Comparison of ENCODE assay signal across 28 mouse cellular contexts in genomic region chrX:113003621-113004020, GRCm38 (mm10).
A peak's percentile ranks its signal among the peaks of the same experiment; 100 is the strongest.
DNase-seq lines count a peak whose midpoint lies in the region; ATAC-seq and TF ChIP-seq lines count a peak whose summit lies in the region.
"Had no signal": no experiment of that assay in that cellular context is flagged by ENCODE, and none has a peak within 500 bp of the region (broad histone marks: within the 10 kb centered on the region; RNA-seq: fewer than 3 reads in every experiment).

No protein-coding gene starts in this region.

- dilution Hi-C loops in CH12.LX (cut with MboI; ENCODE audit: extremely low pct_ligation_motif_present, extremely low pct_unique_long_range_greater_than_20kb, low sequenced_read_pairs) = no loop called here

- WGBS in embryonic facial prominence, embryonic 14.5 days = 83% methylated on average over 3 of the region's 3 CpGs
- 78% methylated on average over 3 of the region's 3 CpGs for WGBS in embryonic facial prominence, embryonic 10.5 days
- WGBS in liver, postnatal 0 days (ENCODE audit: insufficient replicate concordance) = 56% methylated on average over 3 of the region's 3 CpGs
- 55% methylated on average over 3 of the region's 3 CpGs for WGBS in heart, adult 2 months

- no peak overlapping the region for H3K4me2 ChIP-seq in embryonic facial prominence, embryonic 14.5 days (ENCODE audit: low read depth, low read length)
- no peak overlapping the region for H3K4me2 ChIP-seq in liver, postnatal 0 days (ENCODE audit: low read depth, low read length)
- no peak overlapping the region for H3K4me2 ChIP-seq in CH12.LX (ENCODE audit: insufficient read depth, low read depth, poor library complexity, severe bottlenecking)
- H3K4me2 ChIP-seq: embryonic facial prominence, embryonic 13.5 days; forebrain, embryonic 13.5 days; heart, embryonic 13.5 days; hindbrain, embryonic 12.5 days; hindbrain, embryonic 15.5 days had no signal

- no peak overlapping the region for H3K9ac ChIP-seq in embryonic facial prominence, embryonic 14.5 days (ENCODE audit: low read depth, low read length)
- no peak overlapping the region for H3K9ac ChIP-seq in liver, postnatal 0 days (replicated peaks)
- no peak overlapping the region for H3K9ac ChIP-seq in CH12.LX (ENCODE audit: insufficient read depth, low read depth)
- H3K9ac ChIP-seq in heart, adult 2 months (ENCODE audit: low read depth, low read length) = no peak overlapping the region
- H3K9ac ChIP-seq: embryonic facial prominence, embryonic 13.5 days; forebrain, embryonic 13.5 days; heart, embryonic 13.5 days; hindbrain, embryonic 12.5 days; hindbrain, embryonic 15.5 days had no signal

- no peaks in the 10 kb centered on the region for H3K79me2 ChIP-seq in CH12.LX (replicated peaks; ENCODE audit: control insufficient read depth, extremely low read depth, insufficient read depth, poor library complexity, severe bottlenecking)
- H3K79me2 ChIP-seq in heart, adult 2 months (replicated peaks; ENCODE audit: control insufficient read depth, insufficient read depth, low read length) = no peaks in the 10 kb centered on the region

- ATAC-seq in embryonic facial prominence, embryonic 14.5 days (ENCODE audit: low read depth) = no peak
- no peak for ATAC-seq in liver, postnatal 0 days
- ATAC-seq in hematopoietic stem cell, adult 5-6 weeks (replicated peaks in 1 of 2; ENCODE audit: insufficient read depth in 1 of 2, low FRiP score in 2 of 2, low TSS enrichment in 1 of 2, low read depth in 1 of 2, poor library complexity in 2 of 2, severe bottlenecking in 2 of 2) = peak; percentile 49 to 58; a peak in 3 of 4 replicates
- ATAC-seq: CD4-positive, CD25-positive, alpha-beta regulatory T cell, adult 4 months; forebrain, embryonic 13.5 days; forebrain, embryonic 16.5 days; intestine, embryonic 16.5 days; Patski had no signal

- TF ChIP-seq CTCF in liver, postnatal 0 days (IDR thresholded peaks at IDR 0.05; ENCODE audit: low read depth) = peak; percentile 27
- peak in 1 of 2 experiments; percentile 30; a peak in 2 of 4 replicates for TF ChIP-seq CTCF in CH12.LX (conservative IDR thresholded peaks at IDR 0.05 in 1 of 2, IDR thresholded peaks at IDR 0.05 in 1 of 2; ENCODE audit: low read depth in 2 of 2, low read length in 2 of 2)
- no peak for TF ChIP-seq CTCF in heart, adult 2 months (IDR thresholded peaks at IDR 0.05)

- H3K27me3 ChIP-seq in embryonic facial prominence, embryonic 14.5 days (replicated peaks; ENCODE audit: control insufficient read depth, insufficient read depth, low read length) = no peaks in the 10 kb centered on the region
- no peaks in the 10 kb centered on the region for H3K27me3 ChIP-seq in embryonic facial prominence, embryonic 10.5 days (replicated peaks; ENCODE audit: low read depth, poor library complexity, severe bottlenecking)
- H3K27me3 ChIP-seq in liver, postnatal 0 days (ENCODE audit: insufficient read depth, low read length) = no peaks in the 10 kb centered on the region
- no peaks in the 10 kb centered on the region for H3K27me3 ChIP-seq in CH12.LX (replicated peaks)
- no peaks in the 10 kb centered on the region for H3K27me3 ChIP-seq in heart, adult 2 months (ENCODE audit: control insufficient read depth, insufficient read depth, low read length)
- H3K27me3 ChIP-seq: embryonic facial prominence, embryonic 13.5 days; forebrain, embryonic 13.5 days; heart, embryonic 13.5 days; hindbrain, embryonic 12.5 days; hindbrain, embryonic 15.5 days had no signal

- DNase-seq in embryonic facial prominence, embryonic 14.5 days (ENCODE audit: low spot score) = peak; percentile 2
- no peak for DNase-seq in embryonic facial prominence, embryonic 10.5 days (ENCODE audit: low spot score)
- DNase-seq in liver, postnatal 0 days = no peak
- DNase-seq in liver = no peak
- no peak for DNase-seq in CH12.LX (ENCODE audit: extremely low read depth)
- no peak for DNase-seq in heart, adult 2 months
- no peak for DNase-seq in ovary, adult 18-20 months (ENCODE audit: low spot score)
- DNase-seq: adrenal gland, postnatal 10 days; adrenal gland, postnatal 36 days; cerebellum, adult 18-20 months; cerebellum, adult 9-10 months; cerebellum, postnatal 14 days; gastrocnemius, adult 2 months; gastrocnemius, postnatal 14 days; heart, adult 11 months; heart, postnatal 14 days; heart, postnatal 4 days had no signal

- no peaks in the 10 kb centered on the region for H3K9me3 ChIP-seq in embryonic facial prominence, embryonic 14.5 days (ENCODE audit: control insufficient read depth, low read length)
- no peaks in the 10 kb centered on the region for H3K9me3 ChIP-seq in embryonic facial prominence, embryonic 10.5 days
- no peaks in the 10 kb centered on the region for H3K9me3 ChIP-seq in liver, postnatal 0 days (ENCODE audit: low read length)
- H3K9me3 ChIP-seq in CH12.LX (replicated peaks; ENCODE audit: low read length) = no peaks in the 10 kb centered on the region
- H3K9me3 ChIP-seq: embryonic facial prominence, embryonic 13.5 days; forebrain, embryonic 10.5 days; forebrain, embryonic 13.5 days; heart, embryonic 13.5 days; hindbrain, embryonic 12.5 days; hindbrain, embryonic 15.5 days had no signal

- peak; percentile 32 for TF ChIP-seq RAD21 in CH12.LX (IDR thresholded peaks at IDR 0.05; ENCODE audit: low read depth, low read length)

- TF ChIP-seq POLR2A in CH12.LX (IDR thresholded peaks at IDR 0.05; ENCODE audit: low read depth, low read length) = no peak
- no peak for TF ChIP-seq POLR2A in heart, adult 2 months (IDR thresholded peaks at IDR 0.05; ENCODE audit: insufficient read depth, low read depth, low read length)

- intact Hi-C loops in heart, adult 2 months (cut with DNase I) = no loop called here

- H3K4me3 ChIP-seq in embryonic facial prominence, embryonic 14.5 days (ENCODE audit: low read depth, low read length) = no peak overlapping the region
- no peak overlapping the region for H3K4me3 ChIP-seq in embryonic facial prominence, embryonic 10.5 days
- H3K4me3 ChIP-seq in liver, postnatal 0 days (ENCODE audit: low read depth, low read length) = no peak overlapping the region
- no peak overlapping the region for H3K4me3 ChIP-seq in CH12.LX (replicated peaks in 1 of 3; ENCODE audit: low read depth in 2 of 3, low read length in 2 of 3, poor library complexity in 1 of 3)
- no peak overlapping the region for H3K4me3 ChIP-seq in heart, adult 2 months
- H3K4me3 ChIP-seq: embryonic facial prominence, embryonic 13.5 days; forebrain, embryonic 10.5 days; forebrain, embryonic 13.5 days; gastrocnemius, adult 2 months; heart, embryonic 13.5 days; hindbrain, embryonic 12.5 days; hindbrain, embryonic 15.5 days had no signal

- no peaks in the 10 kb centered on the region for H3K4me1 ChIP-seq in embryonic facial prominence, embryonic 14.5 days (ENCODE audit: control insufficient read depth, insufficient read depth, low read length)
- H3K4me1 ChIP-seq in embryonic facial prominence, embryonic 10.5 days = no peaks in the 10 kb centered on the region
- H3K4me1 ChIP-seq in liver, postnatal 0 days (ENCODE audit: insufficient read depth) = no peaks in the 10 kb centered on the region
- H3K4me1 ChIP-seq in CH12.LX (ENCODE audit: control insufficient read depth in 1 of 2, insufficient read depth in 2 of 2) = no peaks in the 10 kb centered on the region
- no peaks in the 10 kb centered on the region for H3K4me1 ChIP-seq in heart, adult 2 months (ENCODE audit: control insufficient read depth, insufficient read depth, low read length)
- H3K4me1 ChIP-seq: embryonic facial prominence, embryonic 13.5 days; forebrain, embryonic 10.5 days; forebrain, embryonic 13.5 days; heart, embryonic 13.5 days; hindbrain, embryonic 12.5 days; hindbrain, embryonic 15.5 days had no signal

- in situ Hi-C loops in CH12.LX (cut with MboI; ENCODE audit: low pct_ligation_motif_present, low pct_unique_long_range_greater_than_20kb, low sequenced_read_pairs) = no loop called here

- no peaks in the 10 kb centered on the region for H3K36me3 ChIP-seq in embryonic facial prominence, embryonic 14.5 days (ENCODE audit: control insufficient read depth, insufficient read depth, low read length)
- no peaks in the 10 kb centered on the region for H3K36me3 ChIP-seq in embryonic facial prominence, embryonic 10.5 days (replicated peaks)
- H3K36me3 ChIP-seq in liver, postnatal 0 days (replicated peaks; ENCODE audit: insufficient read depth, low read length) = no peaks in the 10 kb centered on the region
- H3K36me3 ChIP-seq in CH12.LX (replicated peaks in 1 of 2; ENCODE audit: control insufficient read depth in 1 of 2, insufficient read depth in 1 of 2, low read length in 1 of 2) = no peaks in the 10 kb centered on the region
- H3K36me3 ChIP-seq in heart, adult 2 months (ENCODE audit: control insufficient read depth, insufficient read depth, low read length) = no peaks in the 10 kb centered on the region
- H3K36me3 ChIP-seq: embryonic facial prominence, embryonic 13.5 days; forebrain, embryonic 10.5 days; heart, embryonic 13.5 days; hindbrain, embryonic 12.5 days; hindbrain, embryonic 15.5 days had no signal

- no peak for TF ChIP-seq EP300 in liver, postnatal 0 days (IDR thresholded peaks at IDR 0.05; ENCODE audit: low read depth)
- no peak for TF ChIP-seq EP300 in CH12.LX (IDR thresholded peaks at IDR 0.05; ENCODE audit: low read length)
- no peak for TF ChIP-seq EP300 in heart, adult 2 months (IDR thresholded peaks at IDR 0.05; ENCODE audit: insufficient read depth, low read depth, low read length)

- no peak overlapping the region for H3K27ac ChIP-seq in embryonic facial prominence, embryonic 14.5 days (replicated peaks; ENCODE audit: low read depth, low read length)
- no peak overlapping the region for H3K27ac ChIP-seq in embryonic facial prominence, embryonic 10.5 days (replicated peaks)
- H3K27ac ChIP-seq in liver, postnatal 0 days (ENCODE audit: low read depth) = no peak overlapping the region
- no peak overlapping the region for H3K27ac ChIP-seq in CH12.LX (ENCODE audit: insufficient read depth, low read depth)
- no peak overlapping the region for H3K27ac ChIP-seq in heart, adult 2 months
- H3K27ac ChIP-seq: embryonic facial prominence, embryonic 13.5 days; forebrain, embryonic 10.5 days; forebrain, embryonic 13.5 days; gastrocnemius, adult 2 months; heart, embryonic 13.5 days; hindbrain, embryonic 12.5 days; hindbrain, embryonic 15.5 days had no signal

TF ChIP-seq in CH12.LX, 34 proteins besides CTCF, POLR2A, EP300 and RAD21 (continues in another document):
- TF ChIP-seq SIN3A (IDR thresholded peaks at IDR 0.05; ENCODE audit: low read length) = no peak
- TF ChIP-seq TCF12 (IDR thresholded peaks at IDR 0.05; ENCODE audit: low read depth, low read length) = no peak
- TF ChIP-seq NRF1 (IDR thresholded peaks at IDR 0.05; ENCODE audit: low read depth, low read length) = no peak
- no peak for TF ChIP-seq PAX5 (IDR thresholded peaks at IDR 0.05; ENCODE audit: low read length)
- TF ChIP-seq CHD2 (IDR thresholded peaks at IDR 0.05; ENCODE audit: low read length) = no peak
- no peak for TF ChIP-seq CHD1 (IDR thresholded peaks at IDR 0.05; ENCODE audit: low read depth, low read length)
- TF ChIP-seq ZMIZ1 (IDR thresholded peaks at IDR 0.05; ENCODE audit: low read depth, low read length) = no peak
- TF ChIP-seq GABPA (IDR thresholded peaks at IDR 0.05; ENCODE audit: insufficient replicate concordance, low read depth, low read length) = no peak
- TF ChIP-seq ZC3H11A (IDR thresholded peaks at IDR 0.05; ENCODE audit: low read depth, low read length) = no peak
- TF ChIP-seq USF2 (conservative IDR thresholded peaks at IDR 0.05; ENCODE audit: low read depth, low read length) = no peak

Comparison
In these comparisons a context has a peak if more than half of its experiments do, and no peak if none do; other contexts are left out.
1. ATAC-seq: peak in hematopoietic stem cell, adult 5-6 weeks (2 of 2); none in embryonic facial prominence, embryonic 14.5 days (single experiment) and liver, postnatal 0 days (single experiment).